Mouse (Mus musculus): ENCODE data around the gene Ppp2r5b. TPM values are rescaled to one million over a fixed set of nuclear protein-coding genes. Genes with fewer than 3 reads are reported as not detected.

The Ppp2r5b gene
- 25.3 TPM for polyA plus RNA-seq (2012; fragmentation: generic; extraction: Trizol)
- long read RNA-seq, experiment 1, transcript Ppp2r5b-201 (14 exons, 2,742 nt): major isoform, 18 of 22 reads
- long read RNA-seq, experiment 1, partial matches to known transcripts: 1 of 22 reads
- long read RNA-seq, experiment 1, other reads (novel, unspliced or antisense): 3 of 22 reads
- long read RNA-seq, experiment 2, transcript Ppp2r5b-201 (14 exons, 2,742 nt): major isoform, 139 of 173 reads
- long read RNA-seq, experiment 2, partial matches to known transcripts: 11 of 173 reads
- long read RNA-seq, experiment 2, other reads (novel, unspliced or antisense): 23 of 173 reads

DNA sequence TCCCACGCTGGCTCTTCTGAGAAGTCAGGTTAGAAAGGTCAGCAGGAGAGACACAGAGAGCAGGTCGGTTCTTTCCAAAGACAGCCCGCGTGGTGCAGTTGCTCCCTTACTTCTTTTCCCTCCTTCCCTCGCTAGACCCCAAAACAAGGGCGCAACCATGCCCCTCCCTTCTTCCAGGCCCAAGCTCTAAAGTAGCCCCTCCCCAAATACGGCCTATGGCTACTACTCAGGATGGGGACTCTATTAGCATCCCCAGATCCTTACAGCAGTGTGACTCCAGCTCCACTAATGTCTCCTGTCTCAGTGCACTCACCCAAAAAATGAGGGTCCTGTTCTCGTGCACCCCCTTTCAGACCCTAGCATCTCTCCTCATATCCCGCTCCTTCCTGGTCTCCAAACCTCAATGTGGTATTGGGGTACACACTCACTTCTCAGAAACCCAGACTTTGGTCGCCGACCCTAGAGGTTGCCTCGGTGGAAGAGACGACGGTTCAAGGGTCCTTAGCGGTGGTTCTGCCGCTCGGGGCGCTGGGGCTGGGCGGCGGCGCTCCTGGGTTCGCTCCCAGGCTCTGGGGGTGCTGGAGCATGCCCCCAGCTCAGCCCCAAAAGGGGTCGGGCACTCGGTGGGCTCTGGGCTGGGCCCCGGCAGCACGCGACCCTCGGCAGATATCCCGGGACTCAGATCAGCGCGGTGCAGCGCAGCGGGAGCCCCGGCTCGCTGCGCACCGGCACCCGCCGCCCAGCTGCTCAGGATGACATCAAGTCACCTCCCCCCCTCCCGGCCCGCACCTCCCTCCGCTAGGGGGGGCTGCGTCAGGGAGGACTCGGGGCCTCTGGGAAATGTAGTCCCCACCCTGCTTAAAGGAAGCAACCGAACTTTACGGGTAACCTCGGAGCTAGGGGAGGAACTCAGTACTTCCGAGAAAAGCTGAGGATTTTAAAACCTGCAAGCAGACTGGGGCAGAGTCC, at the start of gene Ppp2r5b:
Gene Ppp2r5b, minus strand, starts transcription at position 789 of the 969 bp plus-strand sequence.
- Histone ChIP-seq H3K36me3 (ENCODE audit: control insufficient read depth, insufficient read depth) (peaks cover 4% of the 10 kb centered on the region), H3ac (ENCODE audit: control insufficient read depth, insufficient read length, low read depth) (peak within 1 kb of the TSS; percentile 73), H3K79me3 (ENCODE audit: low read depth) (no peaks in the 10 kb centered on the region), H3K79me2 (ENCODE audit: control insufficient read depth, insufficient read depth) (peaks cover 6% of the 10 kb centered on the region), H3K4me3 (ENCODE audit: insufficient read depth, poor library complexity, severe bottlenecking) (peak within 1 kb of the TSS; percentile 66), H3K27me3 (ENCODE audit: control insufficient read depth, insufficient read depth, insufficient read length) (no peaks in the 10 kb centered on the region)
- no peak for TF ChIP-seq USF1 (IDR thresholded peaks at IDR 0.05; ENCODE audit: low read depth)
- peak; percentile 30 for TF ChIP-seq CTCF (IDR thresholded peaks at IDR 0.05; ENCODE audit: control insufficient read depth, insufficient read depth, insufficient read length)

DNA sequence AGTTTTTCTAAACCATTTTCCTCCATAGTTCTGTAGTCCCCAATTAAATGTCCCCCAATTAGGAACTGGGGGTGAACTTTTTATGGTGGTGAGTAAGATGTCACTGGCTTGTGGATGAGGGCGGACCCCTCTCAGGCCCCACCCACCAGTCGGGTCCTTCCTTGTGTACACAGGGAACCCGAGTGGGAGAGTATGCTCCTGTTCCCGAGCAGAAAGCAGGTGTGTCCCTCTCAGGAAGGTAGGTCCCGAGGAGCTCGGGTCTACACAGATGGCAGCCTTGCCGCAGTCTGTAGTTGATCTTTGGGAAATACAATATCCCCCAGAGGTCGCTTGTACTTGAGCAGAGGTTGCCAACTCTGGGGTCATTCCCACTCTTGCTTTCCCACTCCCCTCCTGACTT, 49.6 kb upstream of the Ppp2r5b start:
- TF ChIP-seq MYOD1 (IDR thresholded peaks at IDR 0.05; ENCODE audit: control insufficient read depth, insufficient read length, low read depth): no peak
- no peak for TF ChIP-seq MYOG (IDR thresholded peaks at IDR 0.05; ENCODE audit: control insufficient read depth, extremely low read depth, insufficient read length)
- no peak for TF ChIP-seq FOSL1 (IDR thresholded peaks at IDR 0.05; ENCODE audit: insufficient read depth, low read length, poor library complexity, severe bottlenecking)
- TF ChIP-seq USF1 (IDR thresholded peaks at IDR 0.05; ENCODE audit: low read depth): no peak
- TF ChIP-seq CEBPB (IDR thresholded peaks at IDR 0.05; ENCODE audit: low read depth): no peak
- no peak for TF ChIP-seq CTCF (IDR thresholded peaks at IDR 0.05; ENCODE audit: control insufficient read depth, insufficient read depth, insufficient read length)
- no peak for TF ChIP-seq MAX (IDR thresholded peaks at IDR 0.05)
- peaks cover 100% of the 10 kb centered on the region for H3K79me2 ChIP-seq (ENCODE audit: control insufficient read depth, insufficient read depth)
- peaks cover 89% of the 10 kb centered on the region for H3K36me3 ChIP-seq (ENCODE audit: control insufficient read depth, insufficient read depth)
- H3K4me3 ChIP-seq (ENCODE audit: insufficient read depth, poor library complexity, severe bottlenecking): no peak overlapping the region
- peaks cover 77% of the 10 kb centered on the region for H3K79me3 ChIP-seq (ENCODE audit: low read depth)
- no peaks in the 10 kb centered on the region for H3K27me3 ChIP-seq (ENCODE audit: control insufficient read depth, insufficient read depth, insufficient read length)
- no peak overlapping the region for H3ac ChIP-seq (ENCODE audit: control insufficient read depth, insufficient read length, low read depth)

DNA sequence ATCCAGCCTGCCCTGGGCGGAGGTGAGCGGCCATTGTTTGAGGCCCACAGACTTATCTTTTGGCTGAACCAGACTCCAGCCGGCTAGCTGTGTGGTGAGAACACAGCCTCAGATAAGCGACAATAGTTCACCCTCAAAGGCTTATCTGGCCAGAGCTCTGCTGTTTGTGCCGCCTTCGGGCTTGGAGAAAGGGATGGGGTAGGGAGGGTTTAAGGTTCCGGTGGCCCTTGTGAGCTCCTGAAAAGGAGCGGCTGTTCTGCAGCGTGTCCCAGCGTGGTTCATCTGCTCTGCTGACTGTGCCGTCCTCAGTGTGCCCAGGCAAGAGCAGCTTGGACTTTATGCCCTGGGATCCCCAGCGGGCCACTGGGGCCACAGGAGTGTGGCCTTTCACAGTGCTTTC, 48.8 kb upstream of the Ppp2r5b start:
- Histone ChIP-seq H3K27me3 (ENCODE audit: control insufficient read depth, insufficient read depth, insufficient read length) (no peaks in the 10 kb centered on the region), H3K79me3 (ENCODE audit: low read depth) (peaks cover 77% of the 10 kb centered on the region), H3K36me3 (ENCODE audit: control insufficient read depth, insufficient read depth) (peaks cover 89% of the 10 kb centered on the region), H3K79me2 (ENCODE audit: control insufficient read depth, insufficient read depth) (peaks cover 100% of the 10 kb centered on the region), H3ac (ENCODE audit: control insufficient read depth, insufficient read length, low read depth) (no peak overlapping the region), H3K4me3 (ENCODE audit: insufficient read depth, poor library complexity, severe bottlenecking) (no peak overlapping the region)
- TF ChIP-seq USF1 (IDR thresholded peaks at IDR 0.05; ENCODE audit: low read depth) (no peak), CEBPB (IDR thresholded peaks at IDR 0.05; ENCODE audit: low read depth) (no peak), MYOD1 (IDR thresholded peaks at IDR 0.05; ENCODE audit: control insufficient read depth, insufficient read length, low read depth) (no peak), MYOG (IDR thresholded peaks at IDR 0.05; ENCODE audit: control insufficient read depth, extremely low read depth, insufficient read length) (no peak), FOSL1 (IDR thresholded peaks at IDR 0.05; ENCODE audit: insufficient read depth, low read length, poor library complexity, severe bottlenecking) (no peak), CTCF (IDR thresholded peaks at IDR 0.05; ENCODE audit: control insufficient read depth, insufficient read depth, insufficient read length) (no peak), MAX (IDR thresholded peaks at IDR 0.05) (no peak)

DNA sequence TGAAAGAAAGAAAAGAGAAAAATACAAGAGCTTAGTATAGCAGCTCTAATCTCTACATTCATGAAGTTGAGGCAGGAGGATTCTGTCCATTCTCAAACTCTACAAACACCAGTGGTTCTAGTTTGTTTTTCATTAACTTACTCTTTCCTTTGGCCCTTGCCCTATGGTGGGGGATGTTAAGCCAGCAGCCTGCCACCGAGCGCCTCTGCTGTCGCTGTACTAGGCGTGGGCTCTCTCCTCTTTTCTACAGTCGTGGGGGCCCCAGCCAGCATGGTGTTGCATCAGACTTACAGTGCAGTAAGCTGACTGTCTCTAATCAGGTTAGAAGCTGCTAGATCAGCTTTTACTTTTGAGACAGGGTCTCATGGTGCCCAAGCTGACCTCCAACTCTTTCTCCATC, 47.3 kb upstream of the Ppp2r5b start:
- no peak overlapping the region for H3ac ChIP-seq (ENCODE audit: control insufficient read depth, insufficient read length, low read depth)
- no peak for TF ChIP-seq USF1 (IDR thresholded peaks at IDR 0.05; ENCODE audit: low read depth)
- TF ChIP-seq MYOG (IDR thresholded peaks at IDR 0.05; ENCODE audit: control insufficient read depth, extremely low read depth, insufficient read length): no peak
- no peak for TF ChIP-seq MYOD1 (IDR thresholded peaks at IDR 0.05; ENCODE audit: control insufficient read depth, insufficient read length, low read depth)
- TF ChIP-seq MAX (IDR thresholded peaks at IDR 0.05): no peak
- no peak for TF ChIP-seq FOSL1 (IDR thresholded peaks at IDR 0.05; ENCODE audit: insufficient read depth, low read length, poor library complexity, severe bottlenecking)
- no peak for TF ChIP-seq CTCF (IDR thresholded peaks at IDR 0.05; ENCODE audit: control insufficient read depth, insufficient read depth, insufficient read length)
- TF ChIP-seq CEBPB (IDR thresholded peaks at IDR 0.05; ENCODE audit: low read depth): no peak
- H3K79me2 ChIP-seq (ENCODE audit: control insufficient read depth, insufficient read depth): peaks cover 99% of the 10 kb centered on the region
- H3K27me3 ChIP-seq (ENCODE audit: control insufficient read depth, insufficient read depth, insufficient read length): no peaks in the 10 kb centered on the region
- H3K79me3 ChIP-seq (ENCODE audit: low read depth): peaks cover 79% of the 10 kb centered on the region
- H3K36me3 ChIP-seq (ENCODE audit: control insufficient read depth, insufficient read depth): peaks cover 89% of the 10 kb centered on the region
- no peak overlapping the region for H3K4me3 ChIP-seq (ENCODE audit: insufficient read depth, poor library complexity, severe bottlenecking)

DNA sequence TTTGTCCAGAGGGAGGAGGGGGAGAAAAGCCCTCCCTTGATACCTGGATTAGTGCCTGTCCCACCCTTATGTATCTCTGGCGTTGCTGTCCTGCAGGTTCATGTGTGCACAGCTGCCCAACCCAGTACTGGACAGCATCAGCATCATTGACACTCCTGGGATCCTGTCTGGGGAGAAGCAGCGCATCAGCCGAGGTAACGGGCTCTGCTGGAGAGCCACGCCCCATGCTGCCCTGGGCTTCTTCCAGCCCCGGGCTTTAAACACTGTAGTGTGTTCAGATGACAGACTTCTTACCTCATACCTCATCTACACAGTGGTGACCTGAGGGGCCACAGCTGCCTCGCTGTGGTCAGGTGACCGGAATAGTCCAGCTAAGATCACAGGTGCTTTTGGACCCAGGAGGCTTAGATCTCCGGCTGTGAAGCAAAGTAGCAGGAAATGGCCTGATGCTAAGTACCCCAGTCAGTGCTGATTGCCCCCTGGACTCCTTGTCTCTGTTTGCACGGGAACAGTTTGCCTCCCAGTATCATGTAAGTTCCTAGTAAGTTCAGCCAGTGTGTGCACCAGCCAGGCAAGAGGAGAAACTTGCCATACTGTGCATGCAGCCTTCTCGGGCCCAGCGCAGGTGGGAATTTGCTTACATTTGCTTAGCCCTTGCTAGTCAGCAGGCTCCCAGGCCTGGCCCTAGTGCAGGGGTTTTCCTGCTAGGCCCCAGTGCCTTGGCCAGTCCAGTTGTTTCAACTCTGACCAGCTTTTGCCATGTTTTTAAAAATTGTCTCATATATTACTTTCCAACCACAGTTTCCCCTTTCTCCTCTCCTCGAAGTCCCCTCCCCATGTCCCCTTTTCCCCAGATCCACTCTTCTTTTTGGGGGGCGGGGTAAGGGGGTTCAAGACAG, 45.7 kb upstream of the Ppp2r5b start:
- Histone ChIP-seq H3K79me3 (ENCODE audit: low read depth) (peaks cover 77% of the 10 kb centered on the region), H3K36me3 (ENCODE audit: control insufficient read depth, insufficient read depth) (peaks cover 73% of the 10 kb centered on the region), H3K4me3 (ENCODE audit: insufficient read depth, poor library complexity, severe bottlenecking) (no peak overlapping the region), H3K79me2 (ENCODE audit: control insufficient read depth, insufficient read depth) (peaks cover 95% of the 10 kb centered on the region), H3K27me3 (ENCODE audit: control insufficient read depth, insufficient read depth, insufficient read length) (no peaks in the 10 kb centered on the region), H3ac (ENCODE audit: control insufficient read depth, insufficient read length, low read depth) (no peak overlapping the region)
- TF ChIP-seq MAX (IDR thresholded peaks at IDR 0.05): no peak
- no peak for TF ChIP-seq MYOD1 (IDR thresholded peaks at IDR 0.05; ENCODE audit: control insufficient read depth, insufficient read length, low read depth)
- no peak for TF ChIP-seq MYOG (IDR thresholded peaks at IDR 0.05; ENCODE audit: control insufficient read depth, extremely low read depth, insufficient read length)
- no peak for TF ChIP-seq FOSL1 (IDR thresholded peaks at IDR 0.05; ENCODE audit: insufficient read depth, low read length, poor library complexity, severe bottlenecking)
- TF ChIP-seq CTCF (IDR thresholded peaks at IDR 0.05; ENCODE audit: control insufficient read depth, insufficient read depth, insufficient read length): no peak
- no peak for TF ChIP-seq CEBPB (IDR thresholded peaks at IDR 0.05; ENCODE audit: low read depth)
- no peak for TF ChIP-seq USF1 (IDR thresholded peaks at IDR 0.05; ENCODE audit: low read depth)

Data from C2C12 (cell line).